Mouse (Mus musculus) right cerebral cortex, postnatal 4 days (tissue): ENCODE results near the gene Olfr1045.
"Not testable (repeated sequence)": the region's sequence is repeated elsewhere in the genome, so short reads cannot be mapped to it uniquely, and the experiment has no call there.

Source experiments
- DNase-seq: peaks from one replicate; pipeline ENCODE4 v3.0.0-alpha.2; 2022

The Olfr1045 gene

GRCm38 (mm10) chr2:86202909-86203308 lies at the start of gene Olfr1045:
Gene Olfr1045, minus strand, starts transcription at chr2:86203009.
- no peak for DNase-seq

GRCm38 (mm10) chr2:86240189-86240588 lies 37.4 kb upstream of the Olfr1045 start, which contains the start of gene Olfr1048:
Gene Olfr1048, minus strand, starts transcription at chr2:86240289.
- DNase-seq: no peak

- DNase-seq: no peak
These were observed 28.5 kb upstream of the Olfr1045 start, which contains the start of gene Olfr1047 for GRCm38 (mm10) chr2:86231301-86231700. Gene Olfr1047, minus strand, starts transcription at chr2:86231401.

DNA sequence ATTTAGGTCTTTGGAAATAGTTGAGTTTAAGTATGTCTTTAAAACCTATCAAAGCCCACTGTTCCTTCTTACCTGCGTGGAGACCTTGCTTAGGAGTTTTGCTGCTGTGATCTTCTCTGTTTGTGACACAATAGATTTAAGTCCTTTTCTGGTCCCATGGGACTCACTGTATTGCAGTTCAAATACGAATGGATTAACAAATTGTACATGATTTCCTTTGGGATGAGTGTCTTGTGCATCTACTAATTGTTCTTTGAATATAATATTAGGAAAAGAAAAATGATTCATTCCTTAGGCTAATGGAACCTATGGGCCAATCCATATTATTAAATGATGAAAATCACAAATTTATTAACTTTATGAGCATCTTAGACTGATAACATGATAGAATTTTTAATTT lies 16.4 kb upstream of the Olfr1045 start, which contains the start of gene Olfr1046:
TSS of gene Olfr1046 (minus strand) at position 101 of the 400 bp plus-strand sequence.
- no peak for DNase-seq

DNA sequence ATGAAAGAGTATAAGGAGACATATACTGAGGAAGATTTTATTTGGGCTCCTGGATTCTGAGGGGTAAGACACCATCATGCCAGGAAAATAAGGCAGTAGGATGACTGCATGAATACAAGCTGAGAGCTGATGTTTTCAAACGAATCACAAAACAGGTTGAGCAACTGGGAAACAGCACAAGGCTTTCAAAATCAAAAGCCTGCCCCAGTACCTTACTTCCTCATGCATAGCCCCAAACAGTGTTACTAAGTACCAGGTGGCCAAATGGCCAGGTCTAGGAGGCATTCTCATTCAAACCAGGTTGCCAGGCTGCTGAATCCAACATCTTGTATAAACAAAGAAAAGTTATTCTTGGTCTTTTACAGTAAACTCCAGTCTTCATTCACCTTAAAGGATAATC lies 6.9 kb downstream of the Olfr1045 start:
- DNase-seq: no peak

DNA sequence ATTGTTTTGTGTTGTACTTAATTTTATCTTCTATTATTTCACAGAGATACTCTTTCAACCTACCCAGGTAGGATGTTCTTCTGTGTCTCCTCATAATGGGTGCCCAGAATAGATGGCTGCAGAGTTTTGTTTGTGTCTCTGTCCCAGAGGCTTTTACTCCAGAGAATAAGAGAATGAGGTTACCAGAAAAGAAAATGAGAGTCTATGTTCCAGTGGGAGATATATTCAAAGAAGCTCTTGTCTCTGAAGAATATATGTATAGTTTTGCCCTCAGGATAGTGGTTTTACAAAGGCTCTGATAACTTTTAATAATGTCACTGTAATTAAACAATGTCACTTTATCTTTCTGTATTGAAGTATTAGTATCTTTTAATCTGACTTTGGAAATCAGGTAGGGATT lies 17.2 kb downstream of the Olfr1045 start, which contains the start of gene Olfr52:
TSS of gene Olfr52 (minus strand) at position 101 of the 400 bp plus-strand sequence.
- DNase-seq: no peak

DNA sequence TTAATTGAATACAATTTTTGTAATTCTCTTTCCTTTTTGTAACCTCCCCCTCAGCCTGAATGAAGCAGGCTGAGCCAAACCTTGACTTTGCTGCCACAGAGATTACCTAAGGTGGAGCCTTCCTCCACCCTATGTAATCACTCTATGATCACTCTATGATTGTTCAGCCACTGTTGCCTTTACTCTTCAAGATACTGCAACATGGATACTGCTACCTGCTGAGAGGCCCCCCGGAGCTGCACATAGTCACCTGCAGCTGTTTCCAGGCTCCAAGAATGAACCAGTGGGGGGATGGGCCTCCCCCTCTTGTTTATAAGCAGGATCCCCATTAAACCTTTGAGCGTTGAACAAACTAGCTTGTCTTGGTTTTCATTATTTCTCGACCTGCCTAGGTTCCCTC lies 22.9 kb downstream of the Olfr1045 start:
- no peak for DNase-seq

DNA sequence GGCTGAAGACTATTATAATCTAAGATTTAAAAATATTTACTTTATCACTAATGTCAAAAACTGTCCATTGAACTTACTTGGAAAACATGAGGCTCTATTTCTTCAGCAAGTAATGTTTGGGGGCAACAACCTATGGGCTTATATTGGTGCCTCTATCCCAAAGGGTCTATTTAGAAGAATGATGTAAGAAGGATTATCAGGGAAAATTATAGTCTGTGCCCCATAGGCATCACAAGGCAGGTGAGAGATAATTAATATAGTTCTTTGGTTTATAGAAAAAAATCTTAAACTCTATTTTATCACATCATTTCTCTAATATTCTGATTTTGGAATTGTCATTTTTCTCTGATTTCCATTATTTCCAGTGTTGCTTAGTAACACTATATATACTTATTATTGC lies 25.1 kb downstream of the Olfr1045 start, which contains the start of gene Olfr1044:
TSS of gene Olfr1044 (minus strand) at position 101 of the 400 bp plus-strand sequence.
- no peak for DNase-seq

DNA sequence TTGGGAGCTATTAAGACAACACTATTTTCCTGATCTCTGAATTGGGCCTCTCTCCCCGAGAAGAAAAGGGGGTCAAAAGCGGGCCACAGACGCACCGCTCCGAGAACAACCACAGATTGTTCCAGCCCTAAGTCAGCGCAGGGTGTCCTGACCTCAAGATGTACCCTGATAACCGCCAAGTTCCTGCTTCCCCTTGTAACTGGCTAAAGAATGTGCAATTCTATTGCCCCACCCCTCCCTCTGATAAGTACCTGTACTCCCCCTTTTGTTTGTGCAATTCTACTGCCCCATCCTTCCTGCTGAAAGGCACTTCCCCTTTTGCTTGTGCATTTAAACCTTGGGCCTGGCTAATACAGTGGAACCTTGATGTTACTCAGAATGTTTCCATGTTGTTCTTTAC lies 27.4 kb downstream of the Olfr1045 start:
- not testable (repeated sequence) for DNase-seq

GRCm38 (mm10) chr2:86167422-86167821 lies 35.4 kb downstream of the Olfr1045 start, which contains the start of gene Olfr1043:
Gene Olfr1043, minus strand, starts transcription at chr2:86167522.
- DNase-seq: no peak

- DNase-seq: no peak
These were observed 41.1 kb downstream of the Olfr1045 start, which contains the start of gene Olfr1042 for GRCm38 (mm10) chr2:86161738-86162137. Gene Olfr1042, minus strand, starts transcription at chr2:86161838.

DNA sequence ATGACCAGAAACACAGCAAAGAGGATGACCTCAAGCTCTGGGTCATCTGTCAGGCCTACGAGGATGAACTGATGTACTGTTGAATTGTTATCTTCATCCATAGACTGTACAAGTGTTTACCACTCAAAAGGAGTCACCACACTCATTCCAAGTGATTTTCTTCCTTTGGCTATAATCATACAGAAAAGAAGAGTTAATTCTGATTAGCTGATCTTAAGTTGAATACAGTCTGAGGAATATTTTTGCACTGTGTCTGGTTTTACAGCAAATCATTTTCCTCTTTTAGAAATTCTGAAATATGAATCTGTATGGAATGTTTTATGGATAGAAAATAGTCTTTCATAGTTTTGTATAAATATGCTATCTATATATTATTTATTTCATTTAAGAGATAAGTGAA lies 56.2 kb downstream of the Olfr1045 start, which contains the start of gene Olfr1040:
TSS of gene Olfr1040 (minus strand) at position 101 of the 400 bp plus-strand sequence.
- no peak for DNase-seq
